ENCODE assay signal across 9 mouse cellular contexts in the genomic region with DNA sequence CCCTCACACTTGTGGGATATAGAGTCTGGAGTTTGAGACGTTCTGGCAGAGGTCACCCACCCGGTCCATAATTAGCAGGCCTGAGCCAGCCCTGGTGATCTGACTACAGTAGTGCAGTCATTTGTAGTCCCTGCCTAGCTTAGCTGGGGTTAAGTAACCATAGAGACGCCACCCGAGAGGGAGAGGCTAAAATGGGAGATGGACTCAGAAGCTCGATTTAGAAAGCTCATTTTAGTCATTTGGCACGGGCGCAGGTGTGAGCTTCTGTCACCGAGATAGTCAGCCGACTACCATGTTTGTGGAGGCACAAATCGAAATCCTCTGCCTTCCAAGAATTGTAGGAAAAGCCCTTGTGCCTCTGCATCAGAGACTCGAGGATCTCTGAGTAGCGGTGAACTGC. TPM values are rescaled to one million over a fixed set of nuclear protein-coding genes. Genes with fewer than 3 reads are reported as not detected.
DNase-seq lines count a peak whose midpoint lies in the region; ATAC-seq and TF ChIP-seq lines count a peak whose summit lies in the region.
"Had no signal": no experiment of that assay in that cellular context is flagged by ENCODE, and none has a peak within 500 bp of the region (broad histone marks: within the 10 kb centered on the region; RNA-seq: fewer than 3 reads in every experiment).

No protein-coding gene starts in this region.

- no peak for TF ChIP-seq EP300 in lung, postnatal 0 days (IDR thresholded peaks at IDR 0.05)

- 78% methylated on average over 12 of the region's 12 CpGs for WGBS in lung, postnatal 0 days
- WGBS in limb, embryonic 10.5 days = 80% methylated on average over 12 of the region's 12 CpGs

- H3K36me3 ChIP-seq in lung, postnatal 0 days (ENCODE audit: insufficient read depth, low read length) = no peaks in the 10 kb centered on the region
- no peaks in the 10 kb centered on the region for H3K36me3 ChIP-seq in limb, embryonic 10.5 days

- H3K4me2 ChIP-seq in lung, postnatal 0 days (replicated peaks; ENCODE audit: low read depth, low read length) = no peak overlapping the region

- ATAC-seq in lung, postnatal 0 days = no peak
- ATAC-seq in activated CD4-positive, CD25-positive, alpha-beta regulatory T cell, adult 4 months = no peak
- ATAC-seq in erythroid progenitor cell, adult 5-6 weeks (replicated peaks; ENCODE audit: low FRiP score, poor library complexity, severe bottlenecking) = no peak

- no peak overlapping the region for H3K4me3 ChIP-seq in lung, postnatal 0 days (ENCODE audit: low read depth, low read length)
- no peak overlapping the region for H3K4me3 ChIP-seq in limb, embryonic 10.5 days

- H3K27me3 ChIP-seq in lung, postnatal 0 days (replicated peaks; ENCODE audit: insufficient read depth, low read length) = no peaks in the 10 kb centered on the region
- no peaks in the 10 kb centered on the region for H3K27me3 ChIP-seq in limb, embryonic 10.5 days (ENCODE audit: low read depth, poor library complexity, severe bottlenecking)

- TF ChIP-seq CTCF in lung, postnatal 0 days (IDR thresholded peaks at IDR 0.05) = no peak

- peak; percentile 66 for DNase-seq in A20 (ENCODE audit: low read depth, low spot score)
- DNase-seq in cerebellum, adult 18-20 months = peak; percentile 54 to 64
- peak; percentile 44 for DNase-seq in gastrocnemius, postnatal 25 days
- peak; percentile 81 for DNase-seq in left cerebral cortex, adult 18-20 months (ENCODE audit: low spot score in 2 of 2)
- no peak for DNase-seq in lung, postnatal 0 days (ENCODE audit: low spot score)
- DNase-seq in limb, embryonic 10.5 days (ENCODE audit: low spot score) = no peak
- DNase-seq: adrenal gland, postnatal 14 days had no signal

- H3K9me3 ChIP-seq in lung, postnatal 0 days (ENCODE audit: low read length) = no peaks in the 10 kb centered on the region
- no peaks in the 10 kb centered on the region for H3K9me3 ChIP-seq in limb, embryonic 10.5 days (replicated peaks)

- no peaks in the 10 kb centered on the region; the same call in 1 of the 2 replicates for H3K4me1 ChIP-seq in lung, postnatal 0 days (ENCODE audit: insufficient read depth, low read depth, low read length)
- H3K4me1 ChIP-seq in limb, embryonic 10.5 days = peaks cover 21% of the 10 kb centered on the region

- no peak overlapping the region for H3K27ac ChIP-seq in lung, postnatal 0 days (ENCODE audit: low read length)
- no peak overlapping the region for H3K27ac ChIP-seq in limb, embryonic 10.5 days

- H3K9ac ChIP-seq in lung, postnatal 0 days (replicated peaks; ENCODE audit: low read depth) = no peak overlapping the region

RNA-seq across cellular contexts. Expression of gene Slc37a1, which starts 34.8 kb away (rescaled TPM):
- 1 to 10 TPM; 3.0 to 5.2 TPM for total RNA-seq in gastrocnemius, postnatal 25 days (2021)
- 10 to 100 TPM; 10.2 to 10.7 TPM for total RNA-seq in left cerebral cortex, adult 18-20 months (2021)
- 25.2 and 33.9 TPM in 2 replicates for polyA plus RNA-seq in lung, postnatal 0 days (2015; fragmentation: Nextera tagmentation; extraction: Ambion mirVana)
- polyA plus RNA-seq in activated CD4-positive, CD25-positive, alpha-beta regulatory T cell, adult 4 months (2017; shearing (Covaris generic)) = 10 to 100 TPM; 20.5 to 26.2 TPM
- polyA plus RNA-seq in limb, embryonic 10.5 days (2016; fragmentation: Nextera tagmentation; extraction: Ambion mirVana) = 3.3 and 4.1 TPM in 2 replicates
- total RNA-seq in erythroid progenitor cell, adult 5-6 weeks (2015; ENCODE audit: low replicate concordance) = 2.5 and 4.7 TPM in 2 replicates
- 0.23 and 1.2 TPM in 2 replicates for total RNA-seq in erythroid progenitor cell, adult 5-6 weeks (2017; ENCODE audit: low replicate concordance)

RNA-seq across cellular contexts. Expression of gene Rsph1, which starts 44.2 kb away (rescaled TPM):
- total RNA-seq in gastrocnemius, postnatal 25 days (2021) = 10 to 100 TPM in 1 of 2 experiments, 1 to 10 TPM in 1; 8.0 to 10.2 TPM
- total RNA-seq in left cerebral cortex, adult 18-20 months (2021) = 10 to 100 TPM; 15.4 to 16.8 TPM
- 21.4 and 25.2 TPM in 2 replicates for polyA plus RNA-seq in lung, postnatal 0 days (2015; fragmentation: Nextera tagmentation; extraction: Ambion mirVana)
- polyA plus RNA-seq in activated CD4-positive, CD25-positive, alpha-beta regulatory T cell, adult 4 months (2017; shearing (Covaris generic)) = 1 to 10 TPM in 1 of 2 experiments, under 1 TPM in 1; 0.86 to 2.7 TPM
- polyA plus RNA-seq in limb, embryonic 10.5 days (2016; fragmentation: Nextera tagmentation; extraction: Ambion mirVana) = 0.62 and 0.90 TPM in 2 replicates
- total RNA-seq in erythroid progenitor cell, adult 5-6 weeks (2015; ENCODE audit: low replicate concordance) = 4.0 TPM in 1 of 2 replicates, not detected in the other
- not detected in 2 replicates for total RNA-seq in erythroid progenitor cell, adult 5-6 weeks (2017; ENCODE audit: low replicate concordance)

Comparison
In these comparisons a context has a peak if more than half of its experiments do, and no peak if none do; other contexts are left out.
1. DNase-seq: peak in A20 (single experiment), cerebellum, adult 18-20 months (2 of 2), gastrocnemius, postnatal 25 days (single experiment) and left cerebral cortex, adult 18-20 months (2 of 2); none in lung, postnatal 0 days (single experiment) and limb, embryonic 10.5 days (single experiment).